In the genomic region with DNA sequence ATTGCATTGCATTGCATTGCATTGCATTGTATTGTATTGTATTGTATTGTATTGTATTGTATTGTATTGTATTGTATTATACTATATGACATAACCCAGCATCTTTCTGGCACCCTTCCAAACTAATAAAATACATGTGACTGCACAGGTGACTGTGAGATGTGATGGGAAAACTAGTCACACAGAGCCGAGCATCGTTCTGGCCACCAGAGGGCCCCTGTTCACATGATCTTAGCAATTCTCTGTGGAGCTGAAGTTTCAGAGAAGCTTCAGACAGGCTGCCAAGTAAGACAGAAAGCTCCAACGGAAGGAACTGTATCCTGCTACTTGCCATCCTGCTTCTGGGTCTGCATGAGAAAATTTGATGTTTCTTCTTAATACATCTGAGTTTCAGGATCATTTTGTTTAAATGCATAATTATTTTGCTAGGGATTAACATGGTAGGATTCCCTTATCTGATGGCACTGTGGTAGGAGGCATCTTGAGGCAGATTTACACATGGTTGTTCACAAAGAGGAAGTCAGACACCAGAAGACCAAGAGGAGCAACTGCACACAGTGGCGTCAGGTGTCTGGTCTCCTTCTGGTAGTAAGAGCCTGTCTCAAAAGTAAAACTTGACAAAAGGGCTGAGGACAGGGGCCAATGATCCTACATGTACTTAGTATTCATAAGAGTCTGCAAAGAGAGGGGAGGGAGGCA, we compare ENCODE assay signal across 7 mouse cellular contexts.
DNase-seq lines count a peak whose midpoint lies in the region; ATAC-seq and TF ChIP-seq lines count a peak whose summit lies in the region.

No protein-coding gene starts in this region.

- TF ChIP-seq CTCF in kidney, postnatal 0 days (IDR thresholded peaks at IDR 0.05; ENCODE audit: low read depth): peak; percentile 80

- H3K9ac ChIP-seq in liver, embryonic 12.5 days: no peak overlapping the region
- H3K9ac ChIP-seq in embryonic facial prominence, embryonic 14.5 days (ENCODE audit: low read depth, low read length): no peak overlapping the region
- no peak overlapping the region for H3K9ac ChIP-seq in kidney, postnatal 0 days (ENCODE audit: low read depth, low read length)

- no peak overlapping the region for H3K4me2 ChIP-seq in liver, embryonic 12.5 days
- no peak overlapping the region for H3K4me2 ChIP-seq in embryonic facial prominence, embryonic 14.5 days (ENCODE audit: low read depth, low read length)
- H3K4me2 ChIP-seq in kidney, postnatal 0 days (ENCODE audit: low read length): no peak overlapping the region

- no peaks in the 10 kb centered on the region for H3K9me3 ChIP-seq in liver, embryonic 12.5 days (replicated peaks)
- H3K9me3 ChIP-seq in embryonic facial prominence, embryonic 14.5 days (ENCODE audit: control insufficient read depth, low read length): no peaks in the 10 kb centered on the region
- no peaks in the 10 kb centered on the region for H3K9me3 ChIP-seq in kidney, postnatal 0 days (replicated peaks; ENCODE audit: low read length)

- H3K27ac ChIP-seq in liver, embryonic 12.5 days: no peak overlapping the region
- H3K27ac ChIP-seq in embryonic facial prominence, embryonic 14.5 days (replicated peaks; ENCODE audit: low read depth, low read length): no peak overlapping the region
- H3K27ac ChIP-seq in kidney, postnatal 0 days: no peak overlapping the region

- no peaks in the 10 kb centered on the region for H3K27me3 ChIP-seq in liver, embryonic 12.5 days (replicated peaks)
- H3K27me3 ChIP-seq in embryonic facial prominence, embryonic 14.5 days (replicated peaks; ENCODE audit: control insufficient read depth, insufficient read depth, low read length): no peaks in the 10 kb centered on the region
- no peaks in the 10 kb centered on the region for H3K27me3 ChIP-seq in kidney, postnatal 0 days (ENCODE audit: insufficient read depth, low read length)

- no peak for ATAC-seq in liver, embryonic 12.5 days
- ATAC-seq in embryonic facial prominence, embryonic 14.5 days (ENCODE audit: low read depth): no peak
- ATAC-seq in kidney, postnatal 0 days (replicated peaks; ENCODE audit: low FRiP score, low read depth): no peak

- WGBS in liver, embryonic 12.5 days (ENCODE audit: insufficient replicate concordance): 12% methylated on average over 4 of the region's 4 CpGs
- 22% methylated on average over 4 of the region's 4 CpGs for WGBS in embryonic facial prominence, embryonic 14.5 days
- 16% methylated on average over 4 of the region's 4 CpGs for WGBS in kidney, postnatal 0 days

- H3K4me3 ChIP-seq in liver, embryonic 12.5 days: no peak overlapping the region
- no peak overlapping the region for H3K4me3 ChIP-seq in embryonic facial prominence, embryonic 14.5 days (ENCODE audit: low read depth, low read length)
- H3K4me3 ChIP-seq in kidney, postnatal 0 days (replicated peaks; ENCODE audit: low read depth, low read length): no peak overlapping the region

- H3K4me1 ChIP-seq in liver, embryonic 12.5 days: no peaks in the 10 kb centered on the region
- no peaks in the 10 kb centered on the region for H3K4me1 ChIP-seq in embryonic facial prominence, embryonic 14.5 days (ENCODE audit: control insufficient read depth, insufficient read depth, low read length)
- no peaks in the 10 kb centered on the region for H3K4me1 ChIP-seq in kidney, postnatal 0 days (replicated peaks; ENCODE audit: insufficient read depth, low read length)

- DNase-seq in liver: peak; percentile 7
- DNase-seq in adrenal gland, postnatal 10 days: peak; percentile 61
- DNase-seq in embryonic facial prominence, embryonic 14.5 days (ENCODE audit: low spot score): peak; percentile 71
- peak; percentile 75 for DNase-seq in kidney, postnatal 0 days (ENCODE audit: low spot score)
- DNase-seq in lung, postnatal 36 days: peak; percentile 67
- no peak for DNase-seq in c-Kit-positive CD71-positive TER-119-positive erythroid progenitor cells, embryonic 14.5 days (ENCODE audit: low spot score)

- H3K36me3 ChIP-seq in liver, embryonic 12.5 days: no peaks in the 10 kb centered on the region
- H3K36me3 ChIP-seq in embryonic facial prominence, embryonic 14.5 days (ENCODE audit: control insufficient read depth, insufficient read depth, low read length): no peaks in the 10 kb centered on the region
- H3K36me3 ChIP-seq in kidney, postnatal 0 days (ENCODE audit: insufficient read depth, low read length): no peaks in the 10 kb centered on the region
